Mouse (Mus musculus) large intestine, adult 2 months (tissue): ENCODE results near the gene Apbb1ip. TPM values are rescaled to one million over a fixed set of nuclear protein-coding genes. Genes with fewer than 3 reads are reported as not detected.

ENCODE experiments used
- DNase-seq: peaks from one replicate; pipeline ENCODE4 v3.0.0-alpha.2; 2012; ENCODE audit warnings: low read depth, low spot score
- WGBS: fragments of 180-500 bp; shearing (Covaris S2); methylation state at CpG from one replicate; pipeline ENCODE4 v1.1.7; 2018; 5-methylcytosine and 5-hydroxymethylcytosine counted together
- polyA plus RNA-seq: library from polyadenylated mRNA; depleted of rRNA; stranded (reverse); fragments of >200 nt; gene quantifications from 2 replicates; pipeline ENCODE4 v1.2.3, GENCODE M21; 2012; rRNA removed

The Apbb1ip gene
- polyA plus RNA-seq, 1 experiment: 2.1 TPM

DNA sequence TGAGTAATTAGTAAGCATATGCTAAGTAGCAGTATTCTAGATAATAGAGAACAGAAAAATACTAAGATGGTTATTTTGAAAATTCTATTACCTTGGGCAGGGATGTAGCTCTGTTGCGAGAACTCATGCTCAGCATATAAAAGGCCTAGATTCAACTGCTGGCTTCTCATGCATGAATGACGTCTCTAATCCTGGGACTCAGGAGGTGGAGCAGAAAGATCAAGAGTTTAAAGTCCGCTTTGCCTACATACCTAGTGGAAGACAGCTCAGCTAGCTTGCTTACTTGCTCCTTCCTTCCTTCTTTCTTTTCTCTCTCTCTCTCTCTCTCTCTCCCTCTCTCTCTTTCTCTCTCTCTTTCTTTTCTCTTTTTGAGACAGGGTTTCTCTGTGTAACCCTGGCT is 140.5 kb downstream of the Apbb1ip start:
- no peak for DNase-seq
- WGBS: 60% methylated on average over 3 of the region's 3 CpGs

GRCm38 (mm10) chr2:22918651-22919050 is 144.8 kb downstream of the Apbb1ip start:
- 84% methylated on average over 2 of the region's 2 CpGs for WGBS
- DNase-seq: no peak

Other genes starting within 250 kb of the Apbb1ip start
- gene Gad2, start 151.9 kb upstream of the Apbb1ip start, polyA plus RNA-seq: 0.01 and 0.05 TPM in 2 replicates
- 17.8 and 24.1 TPM in 2 replicates for gene Pdss1, start 121.4 kb downstream of the Apbb1ip start, polyA plus RNA-seq